Mouse (Mus musculus) testis, adult 2 months (tissue): ENCODE measurements around the gene Pcif1. TPM values are rescaled to one million over a fixed set of nuclear protein-coding genes. Genes with fewer than 3 reads are reported as not detected.

ENCODE experiments used
- H3K27ac ChIP-seq: fragments of 200-500 bp; 2 replicates; pipeline ENCODE4 v1.5.1; 2012; ENCODE audit warnings: low read depth, low read length; ENCODE audit not compliant: control insufficient read depth, insufficient read depth
- H3K27me3 ChIP-seq: fragments of 200-500 bp; 2 replicates; pipeline ENCODE4 v1.6.1; 2012; ENCODE audit warnings: mild to moderate bottlenecking, low read length, moderate library complexity; ENCODE audit not compliant: control insufficient read depth, insufficient read depth
- H3K36me3 ChIP-seq: fragments of 200-500 bp; 2 replicates; pipeline ENCODE4 v1.6.1; 2012; ENCODE audit warnings: mild to moderate bottlenecking, low read length; ENCODE audit not compliant: control insufficient read depth, insufficient read depth
- H3K4me1 ChIP-seq: fragments of 200-500 bp; 2 replicates; pipeline ENCODE4 v1.6.1; 2012; ENCODE audit warnings: low read length; ENCODE audit not compliant: control insufficient read depth, insufficient read depth
- H3K4me3 ChIP-seq: fragments of 200-500 bp; 2 replicates; pipeline ENCODE4 v1.5.1; 2012; ENCODE audit warnings: low read depth, mild to moderate bottlenecking, low read length, moderate library complexity, mixed read lengths; ENCODE audit not compliant: control insufficient read depth
- CTCF ChIP-seq: fragments of 200-500 bp; IDR thresholded peaks from 2 replicates; pipeline ENCODE4 v1.5.1; 2012; ENCODE audit warnings: low read depth, mild to moderate bottlenecking, inconsistent platforms, low read length, moderate library complexity; ENCODE audit not compliant: control insufficient read depth, insufficient read depth, insufficient replicate concordance
- POLR2A ChIP-seq: fragments of 200-500 bp; IDR thresholded peaks from 2 replicates; pipeline ENCODE4 v1.6.1; 2012; ENCODE audit warnings: low read depth, mild to moderate bottlenecking, inconsistent platforms, low read length, moderate library complexity; ENCODE audit not compliant: control insufficient read depth
- polyA plus RNA-seq: library from polyadenylated mRNA; depleted of rRNA; stranded (reverse); fragments of >200 nt; gene quantifications from 2 replicates; pipeline ENCODE4 v1.2.3, GENCODE M21; 2012; rRNA removed

Gene Pcif1
- 17.0 and 19.3 TPM in 2 replicates for polyA plus RNA-seq

DNA sequence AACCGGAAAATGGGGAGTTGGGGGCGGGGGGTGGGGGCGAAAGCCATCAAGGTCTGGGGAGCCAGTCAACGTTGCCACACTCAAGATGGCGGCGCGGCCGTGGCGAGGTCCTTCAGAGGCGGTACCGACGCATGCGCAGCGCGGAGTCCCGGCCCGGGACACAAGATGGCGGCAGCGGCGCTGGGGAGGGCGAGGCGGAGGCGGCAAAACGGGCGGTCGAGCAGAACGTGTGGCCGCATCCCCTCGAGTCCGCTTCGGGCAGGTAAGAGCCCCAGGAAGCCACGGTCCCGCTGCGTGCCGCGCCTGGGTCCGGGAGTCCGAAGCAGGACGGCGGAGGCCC, at the start of gene Pcif1:
Gene Pcif1 (plus strand): TSS at position 77 of the 340 bp plus-strand sequence.
- Histone ChIP-seq H3K27ac (peak within 1 kb of the TSS; percentile 100), H3K27me3 (no peaks in the 10 kb centered on the region), H3K4me3 (peak within 1 kb of the TSS; percentile 97), H3K36me3 (peaks cover under 1% of the 10 kb centered on the region; the same call in 1 of the 2 replicates), H3K4me1 (peaks cover 14% of the 10 kb centered on the region)
- no peak for TF ChIP-seq CTCF
- peak; percentile 90 for TF ChIP-seq POLR2A

DNA sequence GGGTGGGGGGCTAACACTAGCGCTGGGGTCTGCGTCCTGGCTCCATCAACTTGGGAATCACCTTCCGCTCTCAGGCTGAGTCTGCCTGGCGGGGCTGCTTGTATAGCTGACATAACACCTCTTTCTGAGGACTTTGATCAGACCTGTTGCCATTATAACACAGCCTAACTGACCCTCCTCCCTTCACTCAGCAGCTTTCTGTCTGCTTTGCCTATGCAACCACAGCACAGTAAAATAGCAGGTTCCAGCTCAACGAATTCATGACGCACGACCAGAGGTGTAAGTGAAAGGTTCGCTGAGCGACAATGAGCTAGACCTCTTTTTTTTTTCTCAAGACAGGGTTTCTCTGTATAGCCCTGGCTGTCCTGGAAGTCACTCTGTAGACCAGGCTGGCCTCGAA, 48.1 kb upstream of the Pcif1 start:
- Histone ChIP-seq H3K36me3 (no peaks in the 10 kb centered on the region), H3K27me3 (no peaks in the 10 kb centered on the region), H3K4me1 (peaks cover 18% of the 10 kb centered on the region), H3K27ac (no peak overlapping the region), H3K4me3 (peak overlapping the region; percentile 32; the same call in 1 of the 2 replicates)
- no peak for TF ChIP-seq POLR2A
- no peak for TF ChIP-seq CTCF

DNA sequence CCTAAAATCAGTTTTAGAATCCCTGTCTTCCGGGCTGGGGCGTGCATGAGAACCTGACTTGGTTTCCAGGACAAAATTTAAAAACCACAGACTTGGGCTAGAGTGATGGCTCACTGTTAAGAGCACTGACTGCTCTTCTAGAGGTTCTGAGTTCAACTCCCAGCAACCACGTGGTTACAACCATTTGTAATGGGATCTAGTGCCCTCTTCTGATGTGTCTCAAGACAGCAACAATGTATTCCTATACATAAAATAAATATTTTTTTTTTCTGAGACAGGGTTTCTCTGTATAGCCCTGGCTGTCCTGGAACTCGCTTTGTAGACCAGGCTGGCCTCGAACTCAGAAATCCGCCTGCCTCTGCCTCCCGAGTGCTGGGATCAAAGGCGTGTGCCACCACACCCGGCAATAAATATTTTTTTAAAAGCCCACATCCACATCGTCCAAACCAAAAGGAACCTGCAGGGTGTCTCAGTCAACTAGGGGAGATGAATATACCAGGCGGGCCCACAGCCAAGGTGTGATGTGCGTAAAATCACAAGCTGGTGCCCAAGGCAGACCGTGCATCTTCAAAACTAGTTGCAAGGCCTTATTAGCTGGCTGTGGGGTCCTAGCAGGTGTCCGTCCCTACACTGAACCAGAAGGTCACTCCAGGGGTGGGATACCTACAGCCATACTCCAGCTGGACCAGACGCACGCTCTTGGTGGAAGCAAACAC, 46.9 kb upstream of the Pcif1 start:
- peaks cover 18% of the 10 kb centered on the region for H3K4me1 ChIP-seq
- no peak overlapping the region for H3K27ac ChIP-seq
- no peaks in the 10 kb centered on the region for H3K27me3 ChIP-seq
- TF ChIP-seq CTCF = no peak
- no peak for TF ChIP-seq POLR2A
- no peak overlapping the region; the same call in 1 of the 2 replicates for H3K4me3 ChIP-seq
- H3K36me3 ChIP-seq = no peaks in the 10 kb centered on the region

DNA sequence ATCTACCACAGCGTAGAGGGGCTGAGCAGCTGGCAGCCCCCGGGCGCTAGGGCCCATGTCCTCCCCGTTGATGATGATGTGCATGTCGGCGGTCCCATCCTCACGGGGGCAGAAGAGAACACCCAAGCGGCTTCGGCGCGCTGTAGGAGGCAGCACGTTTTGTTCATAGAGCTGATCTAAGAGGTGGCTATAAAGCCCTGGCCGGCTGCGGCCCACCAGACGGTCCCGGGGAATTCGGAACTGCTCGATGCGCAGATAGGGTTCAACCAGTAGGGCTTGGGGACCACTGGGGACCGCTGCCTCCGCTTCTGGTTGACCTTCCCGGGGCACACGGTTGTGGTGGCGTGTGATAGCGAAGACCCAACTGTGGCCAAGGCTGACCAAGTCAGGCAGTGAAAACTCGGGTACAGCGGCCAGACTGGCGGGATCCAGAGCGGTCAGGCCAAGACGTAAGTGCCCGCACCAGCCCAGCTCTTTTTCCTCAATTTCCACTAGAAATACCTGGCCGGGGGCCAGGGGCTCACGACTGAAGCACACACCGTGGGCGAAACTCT, 46.3 kb upstream of the Pcif1 start, which contains the start of gene Ctsa:
Gene Ctsa (plus strand): TSS at position 126 of the 554 bp plus-strand sequence.
- Histone ChIP-seq H3K27ac (peak within 1 kb of the TSS; percentile 43), H3K27me3 (no peaks in the 10 kb centered on the region), H3K36me3 (no peaks in the 10 kb centered on the region), H3K4me1 (peaks cover 18% of the 10 kb centered on the region), H3K4me3 (peak within 1 kb of the TSS; percentile 84)
- TF ChIP-seq CTCF = 0 out of 2 replicates have a peak, but pooled peaks have one; percentile 31
- TF ChIP-seq POLR2A = no peak

DNA sequence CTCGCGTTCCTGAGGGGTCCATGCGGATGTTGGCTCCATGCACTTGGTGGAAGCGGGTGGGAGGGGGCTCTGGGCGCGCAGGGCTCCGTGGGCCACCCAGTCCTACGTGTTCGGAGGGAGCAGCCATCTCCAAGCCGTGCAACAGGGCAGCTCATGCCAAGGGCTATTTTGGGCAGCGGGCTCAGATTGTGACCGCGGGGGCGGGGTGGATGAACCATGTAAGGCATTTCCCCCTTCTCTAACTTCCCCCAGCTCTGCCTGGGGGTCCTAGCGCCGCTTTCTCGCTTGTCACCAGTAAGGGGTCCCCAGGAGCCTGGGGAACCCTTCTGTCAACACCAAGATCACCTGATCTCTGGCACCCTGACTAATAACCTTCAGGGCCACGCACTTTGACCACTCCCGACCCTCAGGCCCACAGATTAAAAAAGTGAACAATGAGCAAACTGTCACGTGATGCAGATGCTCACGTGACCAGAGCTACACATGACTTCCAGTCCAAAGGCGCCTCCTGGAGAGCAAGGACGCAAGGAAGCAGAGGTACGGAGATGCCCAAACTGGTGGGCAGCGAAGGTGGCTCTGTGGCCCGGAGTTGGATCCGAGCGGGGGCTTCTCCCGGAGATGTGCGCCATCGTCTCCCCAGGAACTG, 45.7 kb upstream of the Pcif1 start, which contains the start of gene Neurl2:
Gene Neurl2 (minus strand): TSS at position 143 of the 646 bp plus-strand sequence.
- H3K27ac ChIP-seq = peak within 1 kb of the TSS; percentile 43
- H3K4me1 ChIP-seq = peaks cover 18% of the 10 kb centered on the region
- H3K4me3 ChIP-seq = peak within 1 kb of the TSS; percentile 84
- no peaks in the 10 kb centered on the region for H3K27me3 ChIP-seq
- no peak for TF ChIP-seq CTCF
- no peak for TF ChIP-seq POLR2A
- H3K36me3 ChIP-seq = no peaks in the 10 kb centered on the region

DNA sequence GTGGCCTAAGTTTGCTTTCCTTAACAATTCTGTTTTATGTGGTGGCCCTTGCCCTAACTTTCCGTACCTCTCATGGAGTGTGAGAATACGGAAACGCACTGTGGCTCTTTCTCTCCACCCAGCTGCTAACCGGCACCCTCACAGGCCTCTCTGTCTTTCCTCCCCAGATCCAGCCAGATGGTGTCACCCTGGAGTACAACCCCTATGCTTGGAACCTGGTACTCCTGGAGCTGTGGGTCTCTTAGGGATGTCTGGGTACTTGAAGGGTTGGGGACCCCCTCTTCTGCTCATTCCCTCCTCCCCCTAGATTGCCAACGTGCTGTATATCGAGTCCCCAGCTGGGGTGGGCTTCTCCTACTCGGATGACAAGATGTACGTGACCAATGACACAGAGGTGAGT, 44.6 kb upstream of the Pcif1 start:
- Histone ChIP-seq H3K36me3 (no peaks in the 10 kb centered on the region), H3K4me1 (peaks cover 18% of the 10 kb centered on the region), H3K27ac (no peak overlapping the region), H3K4me3 (no peak overlapping the region; the same call in 1 of the 2 replicates), H3K27me3 (no peaks in the 10 kb centered on the region)
- TF ChIP-seq POLR2A (no peak), CTCF (no peak)

DNA sequence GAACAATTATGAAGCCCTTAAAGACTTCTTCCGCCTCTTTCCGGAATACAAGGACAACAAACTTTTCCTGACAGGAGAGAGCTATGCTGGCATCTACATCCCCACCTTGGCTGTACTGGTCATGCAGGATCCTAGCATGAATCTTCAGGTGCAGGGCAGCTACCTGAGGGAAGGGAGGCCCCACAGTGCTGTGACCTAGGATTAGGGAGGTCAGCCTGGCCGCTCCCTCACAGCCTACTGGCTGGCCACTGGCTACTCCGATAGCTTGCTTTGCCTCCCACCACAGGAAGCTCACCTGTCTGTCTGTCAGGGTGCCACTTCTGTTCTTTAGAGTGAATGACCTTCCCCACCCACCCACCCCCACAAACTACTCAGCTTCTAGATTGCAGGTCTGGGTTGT, 43.9 kb upstream of the Pcif1 start:
- no peak for TF ChIP-seq CTCF
- TF ChIP-seq POLR2A = no peak
- Histone ChIP-seq H3K4me1 (peaks cover 18% of the 10 kb centered on the region), H3K36me3 (no peaks in the 10 kb centered on the region), H3K4me3 (no peak overlapping the region), H3K27ac (no peak overlapping the region), H3K27me3 (no peaks in the 10 kb centered on the region)
